Mouse (Mus musculus): ENCODE measurements around the gene Dip2b.

DNA sequence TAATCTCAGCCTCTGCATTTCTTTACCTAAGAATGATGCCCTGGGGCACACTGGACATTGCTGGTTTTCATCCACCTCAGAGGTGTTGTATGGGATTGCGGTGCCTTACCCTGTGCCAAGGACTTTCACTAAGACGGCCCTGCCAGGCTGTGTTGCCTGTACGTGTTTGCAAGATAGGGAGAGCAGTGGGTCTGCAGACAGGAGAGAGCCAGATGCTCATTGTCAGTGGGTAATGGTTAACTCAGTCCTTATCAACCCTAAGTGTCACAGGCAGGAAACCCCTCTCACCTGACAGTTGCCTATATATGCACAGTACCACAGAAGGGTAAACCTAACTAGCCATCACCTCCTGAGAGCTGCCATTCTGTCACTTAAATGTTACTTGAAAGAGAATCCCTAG is 107.5 kb downstream of the Dip2b start:
- no peak for TF ChIP-seq CTCF (IDR thresholded peaks at IDR 0.05; ENCODE audit: control insufficient read depth, insufficient read depth, insufficient replicate concordance, low read depth, low read length)
- TF ChIP-seq POLR2A (IDR thresholded peaks at IDR 0.05; ENCODE audit: control insufficient read depth, low read depth, low read length), result no peak
